Mouse (Mus musculus) heart, postnatal 36 days (tissue): ENCODE measurements around the gene Eif2a. TPM values are rescaled to one million over a fixed set of nuclear protein-coding genes. Genes with fewer than 3 reads are reported as not detected.

Experiments
- DNase-seq, 2 experiments: peaks; one replicate each; pipeline ENCODE4 v3.0.0; 2021 to 2022
- intact Hi-C: fragments of 180-260 bp; cut with DNase I; formaldehyde crosslinking; loops from one replicate; pipeline ENCODE4 v1.15.1; 2025
- total RNA-seq, 2 experiments: library from RNA; stranded (reverse); gene quantifications; 2 replicates each; pipeline ENCODE4 v1.2.3; 2021

Eif2a gene
- total RNA-seq, result 10 to 100 TPM; 40.5 to 42.5 TPM

GRCm38 (mm10) chr3:58525652-58526407, at the start of gene Eif2a, which contains the start of gene Serp1:
TSS of gene Eif2a (plus strand) at chr3:58525821.
TSS of gene Serp1 (minus strand) at chr3:58525892.
- peak; percentile 97 to 98 for DNase-seq
- intact Hi-C loops, result loop anchor here (1.0 to 5.0 kb wide), 2 partner anchors 51 to 166 kb away; partner anchors contain the start of gene Siah2

GRCm38 (mm10) chr3:58478755-58479455, 46.7 kb upstream of the Eif2a start:
- intact Hi-C loops, result no loop called here
- DNase-seq, result no peak

GRCm38 (mm10) chr3:58485883-58486282, 39.7 kb upstream of the Eif2a start:
- intact Hi-C loops, result no loop called here
- no peak for DNase-seq

- no peak for DNase-seq
- intact Hi-C loops, result no loop called here
These were observed 38.5 kb upstream of the Eif2a start for GRCm38 (mm10) chr3:58487121-58487520.

GRCm38 (mm10) chr3:58487999-58488775, 37.4 kb upstream of the Eif2a start:
- intact Hi-C loops, result loop anchor here (1.0 kb wide), 1 partner anchor 324 kb away; no protein-coding TSS in a partner anchor
- no peak for DNase-seq

- intact Hi-C loops, result loop anchor here (1.0 to 2.0 kb wide), 3 partner anchors 76 to 644 kb away; partner anchors contain the start of gene Tsc22d2
- DNase-seq, result peak; percentile 27 to 38
These were observed 34.8 kb upstream of the Eif2a start for GRCm38 (mm10) chr3:58490787-58491186.

GRCm38 (mm10) chr3:58493621-58494020, 32.0 kb upstream of the Eif2a start:
- intact Hi-C loops, result no loop called here
- no peak for DNase-seq

GRCm38 (mm10) chr3:58501961-58502360, 23.7 kb upstream of the Eif2a start:
- DNase-seq, result no peak
- intact Hi-C loops, result no loop called here

- DNase-seq, result no peak
- intact Hi-C loops, result no loop called here
These were observed 21.8 kb upstream of the Eif2a start for GRCm38 (mm10) chr3:58503720-58504333.

GRCm38 (mm10) chr3:58504676-58505075, 20.9 kb upstream of the Eif2a start:
- no peak for DNase-seq
- intact Hi-C loops, result no loop called here

GRCm38 (mm10) chr3:58508020-58508750, 17.4 kb upstream of the Eif2a start:
- DNase-seq, result no peak

GRCm38 (mm10) chr3:58511581-58511980, 14.0 kb upstream of the Eif2a start:
- intact Hi-C loops, result loop anchor here (5.0 kb wide), 1 partner anchor 271 kb away; no protein-coding TSS in a partner anchor
- no peak for DNase-seq

More at GRCm38 (mm10) chr3:58508020-58508750, 17.4 kb upstream of the Eif2a start:
- intact Hi-C loops, result no loop called here

- no peak for DNase-seq
- intact Hi-C loops, result loop anchor here (5.0 kb wide), 1 partner anchor 270 kb away; no protein-coding TSS in a partner anchor
These were observed 12.9 kb upstream of the Eif2a start for GRCm38 (mm10) chr3:58512740-58513139.

- intact Hi-C loops, result loop anchor here (5.0 kb wide), 1 partner anchor 269 kb away; no protein-coding TSS in a partner anchor
- no peak for DNase-seq
These were observed 12.1 kb upstream of the Eif2a start for GRCm38 (mm10) chr3:58513483-58513882.

- DNase-seq, result no peak
- intact Hi-C loops, result no loop called here
These were observed 9.5 kb upstream of the Eif2a start for GRCm38 (mm10) chr3:58515947-58516601.

- intact Hi-C loops, result no loop called here
- DNase-seq, result no peak
These were observed 9.0 kb upstream of the Eif2a start for GRCm38 (mm10) chr3:58516602-58516976.

GRCm38 (mm10) chr3:58517258-58517657, 8.4 kb upstream of the Eif2a start:
- DNase-seq, result no peak
- intact Hi-C loops, result no loop called here

- intact Hi-C loops, result no loop called here
- DNase-seq, result no peak
These were observed 7.8 kb upstream of the Eif2a start for GRCm38 (mm10) chr3:58517800-58518199.

- DNase-seq, result no peak
- intact Hi-C loops, result no loop called here
These were observed 6.7 kb upstream of the Eif2a start for GRCm38 (mm10) chr3:58518962-58519361.
